Mouse (Mus musculus): ENCODE measurements around the gene Tjp2. TPM values are rescaled to one million over a fixed set of nuclear protein-coding genes. Genes with fewer than 3 reads are reported as not detected.

The Tjp2 gene
- polyA plus RNA-seq, 1 experiment, result 19.3 TPM

DNA sequence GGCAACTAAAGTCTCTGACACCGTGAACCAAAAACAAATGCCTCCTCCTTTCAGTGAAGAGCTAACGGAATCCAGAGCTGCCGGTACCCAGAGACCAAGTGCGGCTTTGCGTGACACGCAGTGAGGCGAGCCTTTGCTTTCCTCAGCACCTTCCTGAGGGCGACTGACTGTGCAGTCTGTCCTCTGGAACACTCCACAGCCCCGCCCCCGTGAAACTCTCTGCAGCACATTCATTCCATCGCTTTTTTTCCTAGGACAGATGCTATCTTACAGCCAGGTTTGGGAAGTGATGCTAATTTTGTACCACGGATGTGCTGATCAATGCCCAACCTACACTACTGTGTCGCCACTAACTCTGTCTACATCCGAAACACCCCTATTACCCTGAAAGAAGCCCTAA, 37.9 kb upstream of the Tjp2 start:
- TF ChIP-seq CTCF (IDR thresholded peaks at IDR 0.05; ENCODE audit: control insufficient read depth, insufficient read depth, insufficient replicate concordance, low read depth, low read length) (no peak), POLR2A (IDR thresholded peaks at IDR 0.05; ENCODE audit: control insufficient read depth, low read depth, low read length) (no peak)
- Histone ChIP-seq H3K27ac (ENCODE audit: control insufficient read depth, insufficient read depth, low read depth, low read length) (no peak overlapping the region), H3K27me3 (ENCODE audit: control insufficient read depth, insufficient read depth, low read length) (no peaks in the 10 kb centered on the region), H3K36me3 (ENCODE audit: control insufficient read depth, insufficient read depth, low read length) (no peaks in the 10 kb centered on the region), H3K4me1 (ENCODE audit: control insufficient read depth, insufficient read depth, low read length) (no peaks in the 10 kb centered on the region; the same call in 1 of the 2 replicates), H3K4me3 (ENCODE audit: control insufficient read depth, low read depth, low read length) (no peak overlapping the region)

GRCm38 (mm10) chr19:24259390-24260351, 34.8 kb upstream of the Tjp2 start:
- no peaks in the 10 kb centered on the region for H3K36me3 ChIP-seq (ENCODE audit: control insufficient read depth, insufficient read depth, low read length)
- TF ChIP-seq POLR2A (IDR thresholded peaks at IDR 0.05; ENCODE audit: control insufficient read depth, low read depth, low read length), result no peak
- TF ChIP-seq CTCF (IDR thresholded peaks at IDR 0.05; ENCODE audit: control insufficient read depth, insufficient read depth, insufficient replicate concordance, low read depth, low read length), result no peak
- no peak overlapping the region for H3K4me3 ChIP-seq (ENCODE audit: control insufficient read depth, low read depth, low read length)
- H3K27ac ChIP-seq (ENCODE audit: control insufficient read depth, insufficient read depth, low read depth, low read length), result no peak overlapping the region
- no peaks in the 10 kb centered on the region; the same call in 1 of the 2 replicates for H3K4me1 ChIP-seq (ENCODE audit: control insufficient read depth, insufficient read depth, low read length)
- H3K27me3 ChIP-seq (ENCODE audit: control insufficient read depth, insufficient read depth, low read length), result no peaks in the 10 kb centered on the region

GRCm38 (mm10) chr19:24258368-24258767, 33.5 kb upstream of the Tjp2 start:
- Histone ChIP-seq H3K4me1 (ENCODE audit: control insufficient read depth, insufficient read depth, low read length) (no peaks in the 10 kb centered on the region), H3K27ac (ENCODE audit: control insufficient read depth, insufficient read depth, low read depth, low read length) (no peak overlapping the region), H3K4me3 (ENCODE audit: control insufficient read depth, low read depth, low read length) (no peak overlapping the region), H3K27me3 (ENCODE audit: control insufficient read depth, insufficient read depth, low read length) (no peaks in the 10 kb centered on the region), H3K36me3 (ENCODE audit: control insufficient read depth, insufficient read depth, low read length) (no peaks in the 10 kb centered on the region)
- TF ChIP-seq CTCF (IDR thresholded peaks at IDR 0.05; ENCODE audit: control insufficient read depth, insufficient read depth, insufficient replicate concordance, low read depth, low read length) (no peak), POLR2A (IDR thresholded peaks at IDR 0.05; ENCODE audit: control insufficient read depth, low read depth, low read length) (no peak)

- Histone ChIP-seq H3K27me3 (ENCODE audit: control insufficient read depth, insufficient read depth, low read length) (no peaks in the 10 kb centered on the region), H3K36me3 (ENCODE audit: control insufficient read depth, insufficient read depth, low read length) (no peaks in the 10 kb centered on the region), H3K4me3 (ENCODE audit: control insufficient read depth, low read depth, low read length) (no peak overlapping the region), H3K4me1 (ENCODE audit: control insufficient read depth, insufficient read depth, low read length) (no peaks in the 10 kb centered on the region), H3K27ac (ENCODE audit: control insufficient read depth, insufficient read depth, low read depth, low read length) (no peak overlapping the region)
- no peak for TF ChIP-seq POLR2A (IDR thresholded peaks at IDR 0.05; ENCODE audit: control insufficient read depth, low read depth, low read length)
- no peak for TF ChIP-seq CTCF (IDR thresholded peaks at IDR 0.05; ENCODE audit: control insufficient read depth, insufficient read depth, insufficient replicate concordance, low read depth, low read length)
These were observed 33.1 kb upstream of the Tjp2 start for GRCm38 (mm10) chr19:24257962-24258361.

DNA sequence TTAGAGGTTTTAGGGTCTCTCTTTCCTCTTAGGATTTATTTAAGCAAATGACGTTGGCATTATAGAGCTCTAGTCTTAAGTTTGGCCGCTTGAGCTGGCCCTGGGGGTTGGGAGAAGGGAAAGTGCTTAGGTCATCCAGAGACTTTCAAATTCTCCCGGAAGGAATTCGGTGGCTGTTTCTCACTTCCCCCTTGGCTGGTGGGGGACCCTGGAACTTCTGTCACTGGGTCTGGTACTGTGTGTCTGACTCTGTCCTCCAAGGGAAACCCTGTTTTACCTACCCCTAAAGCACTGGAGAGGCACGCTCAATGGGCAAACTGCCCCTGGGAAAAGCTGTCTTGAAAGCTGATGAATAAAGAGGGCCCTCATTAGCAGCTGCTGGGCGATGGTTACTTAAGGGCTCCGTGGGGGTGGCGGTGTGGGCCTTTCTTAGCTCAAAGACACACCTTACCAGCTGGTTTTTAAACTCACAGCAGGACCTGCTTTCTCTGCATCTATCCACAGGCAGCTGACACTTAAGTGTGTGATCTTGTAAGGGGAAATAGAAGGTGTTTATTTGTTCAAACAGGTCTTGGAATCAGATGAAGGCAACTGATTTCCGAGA, 28.9 kb upstream of the Tjp2 start:
- H3K36me3 ChIP-seq (ENCODE audit: control insufficient read depth, insufficient read depth, low read length), result no peaks in the 10 kb centered on the region
- H3K4me1 ChIP-seq (ENCODE audit: control insufficient read depth, insufficient read depth, low read length), result no peaks in the 10 kb centered on the region
- H3K27ac ChIP-seq (ENCODE audit: control insufficient read depth, insufficient read depth, low read depth, low read length), result no peak overlapping the region
- no peak overlapping the region for H3K4me3 ChIP-seq (ENCODE audit: control insufficient read depth, low read depth, low read length)
- TF ChIP-seq POLR2A (IDR thresholded peaks at IDR 0.05; ENCODE audit: control insufficient read depth, low read depth, low read length) (no peak), CTCF (IDR thresholded peaks at IDR 0.05; ENCODE audit: control insufficient read depth, insufficient read depth, insufficient replicate concordance, low read depth, low read length) (no peak)
- no peaks in the 10 kb centered on the region for H3K27me3 ChIP-seq (ENCODE audit: control insufficient read depth, insufficient read depth, low read length)

DNA sequence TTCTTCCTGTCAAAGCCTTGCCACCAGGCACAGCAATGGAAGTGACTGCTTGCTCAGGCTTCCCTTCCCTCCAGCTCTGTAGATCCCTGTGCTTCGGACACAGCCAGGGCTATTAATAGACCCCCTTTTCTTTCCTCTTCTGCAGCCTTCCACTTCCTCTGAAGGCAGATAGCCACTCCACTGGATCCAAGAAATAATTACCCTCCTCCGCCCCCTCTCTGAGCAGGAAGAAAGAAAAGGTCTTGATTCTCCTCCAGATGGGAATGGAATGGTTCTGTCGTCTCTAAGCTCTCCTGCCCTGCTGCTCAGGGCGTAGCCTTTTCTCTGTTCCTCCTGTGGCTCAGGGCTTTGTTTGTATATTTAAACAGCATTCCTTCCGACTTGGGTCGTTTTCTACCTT, 27.0 kb upstream of the Tjp2 start:
- H3K4me3 ChIP-seq (ENCODE audit: control insufficient read depth, low read depth, low read length), result no peak overlapping the region
- no peak for TF ChIP-seq CTCF (IDR thresholded peaks at IDR 0.05; ENCODE audit: control insufficient read depth, insufficient read depth, insufficient replicate concordance, low read depth, low read length)
- no peak for TF ChIP-seq POLR2A (IDR thresholded peaks at IDR 0.05; ENCODE audit: control insufficient read depth, low read depth, low read length)
- H3K27ac ChIP-seq (ENCODE audit: control insufficient read depth, insufficient read depth, low read depth, low read length), result no peak overlapping the region
- no peaks in the 10 kb centered on the region; the same call in 1 of the 2 replicates for H3K4me1 ChIP-seq (ENCODE audit: control insufficient read depth, insufficient read depth, low read length)
- H3K27me3 ChIP-seq (ENCODE audit: control insufficient read depth, insufficient read depth, low read length), result no peaks in the 10 kb centered on the region
- no peaks in the 10 kb centered on the region for H3K36me3 ChIP-seq (ENCODE audit: control insufficient read depth, insufficient read depth, low read length)

DNA sequence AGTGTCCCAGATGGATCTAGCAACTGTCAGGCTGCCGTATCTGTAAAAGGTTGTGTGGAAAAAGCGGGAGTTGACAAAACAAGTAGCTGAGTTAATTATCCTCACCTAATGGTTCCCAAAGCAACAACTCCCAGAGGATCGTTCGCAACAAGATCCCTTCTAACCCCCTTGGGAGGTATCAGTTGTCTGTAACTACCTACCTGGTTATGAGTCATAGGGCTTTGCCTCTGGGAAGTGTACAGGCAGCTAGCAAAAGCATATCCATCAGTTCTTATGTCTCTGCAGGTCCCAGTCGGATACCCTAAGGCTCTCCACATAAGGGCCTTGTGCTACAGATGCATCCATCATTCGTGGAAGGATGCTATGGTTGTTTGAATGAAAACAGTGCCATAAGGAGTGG, 18.5 kb upstream of the Tjp2 start:
- H3K27ac ChIP-seq (ENCODE audit: control insufficient read depth, insufficient read depth, low read depth, low read length), result no peak overlapping the region
- no peak overlapping the region for H3K4me3 ChIP-seq (ENCODE audit: control insufficient read depth, low read depth, low read length)
- H3K27me3 ChIP-seq (ENCODE audit: control insufficient read depth, insufficient read depth, low read length), result no peaks in the 10 kb centered on the region
- peaks cover 3% of the 10 kb centered on the region for H3K4me1 ChIP-seq (ENCODE audit: control insufficient read depth, insufficient read depth, low read length)
- H3K36me3 ChIP-seq (ENCODE audit: control insufficient read depth, insufficient read depth, low read length), result no peaks in the 10 kb centered on the region
- TF ChIP-seq POLR2A (IDR thresholded peaks at IDR 0.05; ENCODE audit: control insufficient read depth, low read depth, low read length), result no peak
- no peak for TF ChIP-seq CTCF (IDR thresholded peaks at IDR 0.05; ENCODE audit: control insufficient read depth, insufficient read depth, insufficient replicate concordance, low read depth, low read length)

All from testis, adult 2 months (tissue).